Mouse (Mus musculus) cerebellum, adult 11-12 months (tissue): ENCODE measurements around the gene Zfp606.

Source experiments
- DNase-seq: peaks from one replicate; pipeline ENCODE4 v3.0.0; 2022

Zfp606 gene

GRCm38 (mm10) chr7:12478158-12479008 lies at the start of gene Zfp606:
TSS of gene Zfp606 (plus strand) at chr7:12478293.
- DNase-seq = peak; percentile 90

- DNase-seq = no peak
Observed at GRCm38 (mm10) chr7:12479009-12479346, 885 bp downstream of the Zfp606 start.

- DNase-seq = no peak
Observed at GRCm38 (mm10) chr7:12479525-12479924, 1.4 kb downstream of the Zfp606 start.

- DNase-seq = no peak
Observed at GRCm38 (mm10) chr7:12483771-12484170, 5.7 kb downstream of the Zfp606 start.

- no peak for DNase-seq
Observed at GRCm38 (mm10) chr7:12485956-12486355, 7.9 kb downstream of the Zfp606 start.

- no peak for DNase-seq
Observed at GRCm38 (mm10) chr7:12486691-12487090, 8.6 kb downstream of the Zfp606 start.

- DNase-seq = no peak
Observed at GRCm38 (mm10) chr7:12510913-12511312, 32.8 kb downstream of the Zfp606 start.

GRCm38 (mm10) chr7:12512217-12512616 lies 34.1 kb downstream of the Zfp606 start, which contains the start of gene 2900092C05Rik:
TSS of gene 2900092C05Rik (plus strand) at chr7:12512517.
- DNase-seq = no peak
